Mouse (Mus musculus): ENCODE results near the gene Fmod.

- TF ChIP-seq POLR2AphosphoS2 (IDR thresholded peaks at IDR 0.05; ENCODE audit: insufficient read length, low read depth) (no peak), USF1 (IDR thresholded peaks at IDR 0.05; ENCODE audit: low read depth) (no peak), E2F4 (IDR thresholded peaks at IDR 0.05; ENCODE audit: insufficient read depth) (no peak), TCF12 (IDR thresholded peaks at IDR 0.05; ENCODE audit: insufficient read depth, poor library complexity, severe bottlenecking) (no peak), POLR2A (IDR thresholded peaks at IDR 0.05; ENCODE audit: insufficient read length, low read depth) (no peak), CEBPB (IDR thresholded peaks at IDR 0.05; ENCODE audit: insufficient read depth, poor library complexity, severe bottlenecking) (no peak), MYOG (IDR thresholded peaks at IDR 0.05; ENCODE audit: control insufficient read depth in 1 of 3, insufficient read depth in 1 of 3, insufficient read length in 2 of 3, low read depth in 2 of 3) (no peak)
Measured at GRCm38 (mm10) chr1:134053207-134053606, 16.2 kb downstream of the Fmod start.

Data from myocyte (in vitro differentiated cells).